Mouse (Mus musculus) heart, embryonic 11.5 days (tissue): ENCODE measurements around the gene Sigirr. TPM values are rescaled to one million over a fixed set of nuclear protein-coding genes. Genes with fewer than 3 reads are reported as not detected.

Source experiments
- ATAC-seq: fragments of 200-750 bp; cut with Nextera tagmentation; replicated peaks from 2 replicates; pipeline ENCODE4 v1.8.0; 2017; ENCODE audit warnings: moderate library complexity; ENCODE audit not compliant: insufficient number of reproducible peaks, low FRiP score, low TSS enrichment
- H3K27ac ChIP-seq: fragments of 300-500 bp; sonication (generic); 2 replicates; pipeline ENCODE4 v1.5.1; 2014; ENCODE audit warnings: mild to moderate bottlenecking, low read depth, low read length
- H3K27me3 ChIP-seq: fragments of 300-500 bp; sonication (generic); 2 replicates; pipeline ENCODE4 v1.6.1; 2014; ENCODE audit warnings: mild to moderate bottlenecking, low read length, mixed read lengths; ENCODE audit not compliant: control insufficient read depth, insufficient read depth
- H3K36me3 ChIP-seq: fragments of 300-500 bp; sonication (generic); 2 replicates; pipeline ENCODE4 v1.6.1; 2014; ENCODE audit warnings: mild to moderate bottlenecking, low read length, moderate library complexity, mixed read lengths; ENCODE audit not compliant: control insufficient read depth, insufficient read depth
- H3K4me1 ChIP-seq: fragments of 300-500 bp; sonication (generic); 2 replicates; pipeline ENCODE4 v1.6.1; 2014; ENCODE audit warnings: low read length; ENCODE audit not compliant: control insufficient read depth, insufficient read depth
- H3K4me2 ChIP-seq: fragments of 300-500 bp; sonication (generic); 2 replicates; pipeline ENCODE4 v1.6.1; 2014; ENCODE audit warnings: mild to moderate bottlenecking, moderate library complexity
- H3K4me3 ChIP-seq: fragments of 300-500 bp; sonication (generic); 2 replicates; pipeline ENCODE4 v1.5.1; 2014; ENCODE audit warnings: low read depth, low read length
- H3K9ac ChIP-seq: fragments of 300-500 bp; sonication (generic); 2 replicates; pipeline ENCODE4 v1.6.1; 2014; ENCODE audit warnings: mild to moderate bottlenecking, low read depth, low read length, moderate library complexity
- H3K9me3 ChIP-seq: fragments of 300-500 bp; sonication (generic); replicated peaks from 2 replicates; pipeline ENCODE4 v1.6.1; 2016; ENCODE audit warnings: low read length; ENCODE audit not compliant: control insufficient read depth
- WGBS: fragments of 180-500 bp; shearing (Covaris S2); extraction: QIAGEN DNeasy Blood & Tissue Kit; methylation state at CpG from one replicate; pipeline ENCODE4 v1.1.7; 2014; ENCODE audit not compliant: insufficient replicate concordance; 5-methylcytosine and 5-hydroxymethylcytosine counted together
- polyA plus RNA-seq: library from polyadenylated mRNA; unstranded; fragments of >200 nt; fragmentation: Nextera tagmentation; extraction: Ambion mirVana; gene quantifications from 2 replicates; pipeline ENCODE4 v1.2.1, GENCODE M21; 2014

Sigirr gene
- polyA plus RNA-seq, 1 experiment from 2014 or later = 2.3 TPM

DNA sequence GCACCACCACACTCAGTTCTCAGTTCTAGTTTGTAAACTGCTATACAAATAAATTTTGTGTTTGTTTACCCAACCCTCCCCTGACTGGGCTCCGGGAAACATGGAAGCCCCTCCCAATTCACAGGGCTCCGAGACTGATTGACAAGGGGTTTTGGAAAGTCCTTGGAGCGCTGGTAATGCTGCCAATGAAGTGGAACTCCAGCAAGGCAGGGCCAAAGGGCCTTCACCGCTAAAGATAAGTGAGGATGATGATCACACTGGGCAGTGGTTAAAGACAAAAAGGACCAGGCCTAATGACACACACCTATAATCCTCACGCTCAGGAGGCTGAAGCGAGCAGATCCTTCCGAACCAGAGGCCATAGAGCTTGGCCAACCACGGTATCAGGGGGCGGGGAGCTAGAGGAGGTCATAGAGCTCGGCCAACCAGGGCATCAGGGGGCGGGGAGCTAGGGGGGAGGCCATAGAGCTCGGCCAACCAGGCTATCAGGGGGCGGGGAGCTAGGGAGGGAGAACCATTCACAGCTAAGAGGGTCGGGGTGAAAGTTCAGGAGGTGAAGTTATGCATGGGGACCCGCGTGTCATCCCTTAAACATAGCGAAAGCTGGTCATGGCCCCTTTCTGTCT lies 49.2 kb downstream of the Sigirr start:
- Histone ChIP-seq H3K4me2 (no peak overlapping the region), H3K9ac (no peak overlapping the region), H3K36me3 (no peaks in the 10 kb centered on the region), H3K9me3 (no peaks in the 10 kb centered on the region), H3K27ac (no peak overlapping the region), H3K4me3 (no peak overlapping the region), H3K4me1 (peaks cover 10% of the 10 kb centered on the region; the same call in 1 of the 2 replicates), H3K27me3 (peaks cover 5% of the 10 kb centered on the region; the same call in 1 of the 2 replicates)
- ATAC-seq = no peak
- WGBS = 57% methylated on average over 17 of the region's 17 CpGs

DNA sequence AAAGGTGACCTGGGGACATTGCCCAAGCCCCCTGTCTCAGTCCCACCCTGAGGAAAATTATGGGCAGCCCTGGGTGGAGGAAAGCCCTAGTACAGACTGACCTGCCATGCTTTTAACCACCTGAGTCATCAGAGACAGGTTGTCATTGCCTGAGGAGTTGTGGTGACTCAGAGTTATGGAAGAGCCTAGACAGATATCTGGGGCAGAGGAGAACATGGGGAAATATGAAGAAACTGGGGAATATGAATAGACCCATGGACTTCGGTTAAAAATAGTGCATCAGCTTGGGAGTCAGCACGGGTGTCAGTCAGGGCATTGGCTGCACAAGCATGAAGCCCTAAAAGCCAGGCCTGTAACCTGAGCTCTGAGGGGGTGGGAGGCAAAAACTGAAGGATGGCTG lies 51.0 kb downstream of the Sigirr start:
- H3K9ac ChIP-seq = no peak overlapping the region
- WGBS = 78% methylated on average over 2 of the region's 2 CpGs
- H3K4me2 ChIP-seq = no peak overlapping the region
- no peaks in the 10 kb centered on the region for H3K9me3 ChIP-seq
- H3K4me3 ChIP-seq = no peak overlapping the region
- peaks cover 5% of the 10 kb centered on the region; the same call in 1 of the 2 replicates for H3K27me3 ChIP-seq
- ATAC-seq = no peak
- H3K36me3 ChIP-seq = no peaks in the 10 kb centered on the region
- H3K27ac ChIP-seq = no peak overlapping the region
- peaks cover 10% of the 10 kb centered on the region; the same call in 1 of the 2 replicates for H3K4me1 ChIP-seq

DNA sequence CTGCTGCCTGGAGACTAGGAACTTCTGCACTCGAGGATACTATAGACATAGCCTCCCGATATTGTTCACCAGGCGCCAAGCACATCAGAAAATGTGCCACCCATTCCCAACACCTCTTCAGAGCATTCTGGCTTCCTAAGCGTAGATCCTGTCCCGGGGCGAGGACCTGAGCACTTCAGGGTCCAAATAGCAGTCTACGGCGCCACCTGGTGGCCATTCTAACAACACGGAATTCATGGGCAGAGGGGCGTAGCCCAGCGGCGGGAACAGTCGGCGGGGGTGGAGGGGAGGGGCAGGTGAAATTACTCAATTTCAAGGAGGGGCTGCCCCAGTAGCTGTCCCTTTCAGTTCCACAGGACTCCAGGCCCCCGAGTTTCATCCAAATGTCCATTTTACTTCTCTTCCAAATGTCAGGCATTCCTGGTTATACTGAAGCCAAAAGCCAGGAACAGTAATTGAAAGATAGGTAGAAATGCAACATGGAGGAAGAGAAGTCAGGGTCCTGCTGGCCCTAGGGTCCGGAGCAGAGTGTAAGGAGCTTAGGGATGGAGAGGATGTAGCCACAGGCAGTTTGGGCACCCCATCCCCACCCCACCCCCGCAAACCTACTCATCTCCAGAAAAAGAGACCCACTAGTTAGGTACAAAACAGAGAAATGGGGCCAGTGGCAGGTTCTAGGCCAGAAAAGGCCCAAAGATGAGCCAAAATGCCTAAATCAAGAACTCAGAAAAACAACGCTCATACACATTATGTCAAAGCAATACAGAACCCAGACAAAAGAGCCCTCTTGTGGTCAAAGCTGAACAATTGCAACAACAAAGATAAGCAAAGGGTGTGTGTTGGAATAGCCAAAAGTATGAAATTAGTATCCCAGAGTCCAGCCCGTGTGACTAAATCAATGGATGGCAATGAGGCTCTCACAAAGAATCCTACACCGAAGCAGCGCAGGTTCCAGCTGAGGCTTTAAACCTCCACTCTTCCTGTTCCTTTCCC lies 51.9 kb downstream of the Sigirr start:
- Histone ChIP-seq H3K27me3 (peaks cover 5% of the 10 kb centered on the region; the same call in 1 of the 2 replicates), H3K9ac (peak overlapping the region; percentile 59; the same call in 1 of the 2 replicates), H3K4me3 (peak overlapping the region; percentile 45), H3K4me2 (peak overlapping the region; percentile 90), H3K4me1 (peaks cover 10% of the 10 kb centered on the region; the same call in 1 of the 2 replicates), H3K36me3 (no peaks in the 10 kb centered on the region), H3K9me3 (no peaks in the 10 kb centered on the region), H3K27ac (peak overlapping the region; percentile 46; the same call in 1 of the 2 replicates)
- WGBS = 8% methylated on average over 21 of the region's 21 CpGs
- peak; percentile 85; the same call in 1 of the 2 replicates for ATAC-seq

DNA sequence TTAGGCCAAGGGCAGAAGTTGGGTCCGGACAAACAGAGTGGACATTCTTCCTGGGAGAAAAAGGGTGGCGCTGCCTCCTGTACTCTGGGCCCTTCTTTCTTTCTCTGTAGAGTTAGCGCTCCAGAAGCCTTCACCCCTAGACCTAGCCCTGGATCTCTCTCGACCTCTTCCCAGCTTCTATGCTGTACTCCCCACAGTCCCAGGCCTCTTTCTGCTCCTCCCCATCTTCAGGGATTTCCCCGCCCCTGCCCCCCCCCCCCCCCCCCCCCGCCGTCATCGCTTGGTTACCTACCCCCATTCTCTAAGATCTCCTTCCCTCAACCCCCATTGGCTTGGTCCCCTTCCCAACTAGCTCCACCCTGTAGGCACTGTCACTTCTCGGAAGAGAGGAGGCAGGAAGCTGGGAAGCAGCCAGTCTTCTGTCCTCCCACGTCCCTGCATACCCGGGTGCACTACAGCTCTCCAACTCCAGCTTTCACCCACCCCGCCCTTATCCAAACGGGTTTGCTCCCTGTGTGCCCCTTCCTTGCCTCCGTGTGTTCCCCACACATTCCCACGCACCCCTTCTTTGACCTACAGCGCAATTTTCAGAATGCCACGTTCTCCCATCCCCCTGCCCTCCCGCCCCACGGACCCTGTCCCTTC lies 52.7 kb downstream of the Sigirr start:
- Histone ChIP-seq H3K9ac (peak overlapping the region; percentile 59; the same call in 1 of the 2 replicates), H3K27me3 (peaks cover 5% of the 10 kb centered on the region; the same call in 1 of the 2 replicates), H3K27ac (peak overlapping the region; percentile 59), H3K4me2 (peak overlapping the region; percentile 90), H3K4me1 (peaks cover 10% of the 10 kb centered on the region; the same call in 1 of the 2 replicates), H3K36me3 (no peaks in the 10 kb centered on the region), H3K4me3 (peak overlapping the region; percentile 45), H3K9me3 (no peaks in the 10 kb centered on the region)
- WGBS = 6% methylated on average over 15 of the region's 19 CpGs
- ATAC-seq = peak; percentile 75; the same call in 1 of the 2 replicates

DNA sequence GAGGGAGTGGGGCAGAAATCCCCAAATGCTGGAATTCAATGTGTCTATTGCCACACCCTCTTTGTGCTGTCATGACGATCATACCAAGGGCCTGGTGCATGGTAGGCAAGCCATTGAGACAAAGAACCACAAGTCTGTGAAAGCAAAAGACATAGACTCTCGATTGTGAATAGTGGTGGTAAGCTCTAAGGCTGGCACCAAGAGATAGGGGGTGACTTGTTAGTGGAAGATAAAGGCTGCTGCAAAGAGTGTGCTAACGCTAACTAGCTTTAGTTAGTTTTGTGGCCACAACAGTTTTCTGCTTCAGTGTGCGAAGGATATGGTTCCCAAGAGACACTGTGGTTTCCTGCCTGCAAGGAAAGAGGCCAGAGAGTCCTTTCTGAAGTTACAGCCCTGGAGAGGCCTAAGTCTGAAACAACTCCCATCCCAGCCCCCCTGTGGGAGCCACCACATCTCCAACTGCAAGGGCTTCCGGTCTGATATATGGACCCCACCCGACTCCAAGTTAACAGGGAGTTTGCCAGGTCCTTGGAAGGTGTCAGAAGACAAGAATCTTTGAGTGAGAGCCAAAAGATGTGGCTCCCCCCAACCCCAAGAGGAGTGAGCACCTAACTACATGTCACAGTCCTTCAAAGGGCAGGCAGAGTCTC lies 53.3 kb downstream of the Sigirr start:
- Histone ChIP-seq H3K4me2 (peak overlapping the region; percentile 90), H3K9ac (peak overlapping the region; percentile 22), H3K36me3 (no peaks in the 10 kb centered on the region), H3K4me3 (no peak overlapping the region), H3K27me3 (peaks cover 5% of the 10 kb centered on the region; the same call in 1 of the 2 replicates), H3K9me3 (no peaks in the 10 kb centered on the region), H3K27ac (peak overlapping the region; percentile 59), H3K4me1 (peaks cover 10% of the 10 kb centered on the region; the same call in 1 of the 2 replicates)
- WGBS = 54% methylated on average over 6 of the region's 6 CpGs
- ATAC-seq = no peak

DNA sequence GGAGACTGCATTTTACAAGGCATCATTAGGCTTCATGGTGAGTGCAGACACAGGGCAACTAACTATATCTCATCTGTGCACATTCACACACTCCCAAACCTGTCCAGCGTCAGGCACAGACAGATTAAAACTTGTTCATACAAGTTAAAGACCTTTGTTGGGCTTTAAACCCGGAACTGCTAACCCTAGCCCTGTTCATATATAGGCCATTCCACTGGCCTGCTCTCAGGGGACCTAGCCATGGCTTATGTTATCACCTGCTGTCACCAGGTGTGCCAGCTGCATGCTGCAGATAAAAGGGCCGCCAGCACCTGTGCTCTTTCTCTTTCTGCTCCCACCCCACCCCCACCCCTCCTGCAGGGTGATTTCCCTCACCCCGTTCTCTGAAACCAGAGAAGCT lies 57.8 kb downstream of the Sigirr start:
- ATAC-seq = no peak
- WGBS = 30% methylated on average over 4 of the region's 4 CpGs
- no peak overlapping the region for H3K27ac ChIP-seq
- H3K36me3 ChIP-seq = no peaks in the 10 kb centered on the region
- H3K4me2 ChIP-seq = no peak overlapping the region
- H3K9ac ChIP-seq = no peak overlapping the region
- peaks cover 6% of the 10 kb centered on the region; the same call in 1 of the 2 replicates for H3K4me1 ChIP-seq
- H3K4me3 ChIP-seq = no peak overlapping the region
- H3K27me3 ChIP-seq = peaks cover 5% of the 10 kb centered on the region; the same call in 1 of the 2 replicates
- no peaks in the 10 kb centered on the region for H3K9me3 ChIP-seq

DNA sequence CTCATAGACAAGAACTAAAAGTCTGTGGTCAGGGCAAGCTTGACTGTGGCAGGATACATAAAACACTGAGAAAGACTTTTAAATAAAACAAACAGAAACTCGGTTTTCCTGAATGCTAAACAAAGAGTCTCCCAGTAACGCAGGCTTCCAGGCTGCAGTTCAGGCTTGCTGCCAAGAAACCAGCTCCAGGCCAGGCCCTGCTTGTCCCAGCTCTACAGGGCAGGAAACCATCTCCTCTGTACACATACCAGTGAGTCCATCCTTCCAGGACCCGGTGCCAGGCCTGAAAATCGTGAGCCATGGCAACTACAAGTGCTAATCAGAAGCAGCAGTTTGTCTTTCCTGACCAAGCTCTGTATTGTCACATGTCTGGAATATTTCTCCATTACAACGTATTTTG lies 58.7 kb downstream of the Sigirr start:
- no peaks in the 10 kb centered on the region for H3K4me1 ChIP-seq
- ATAC-seq = 0 out of 2 replicates have a peak, but pooled peaks have one; percentile 71
- peak overlapping the region; percentile 71 for H3K27ac ChIP-seq
- no peak overlapping the region for H3K9ac ChIP-seq
- H3K4me2 ChIP-seq = no peak overlapping the region
- no peak overlapping the region for H3K4me3 ChIP-seq
- no peaks in the 10 kb centered on the region for H3K36me3 ChIP-seq
- 23% methylated on average over 5 of the region's 5 CpGs for WGBS
- no peaks in the 10 kb centered on the region for H3K9me3 ChIP-seq
- no peaks in the 10 kb centered on the region for H3K27me3 ChIP-seq
